Mouse (Mus musculus) CH12F3 (cell line): ENCODE measurements around the gene Actn4.

Experiments used
- in situ Hi-C: fragments of 300-500 bp; cut with MboI; formaldehyde crosslinking; loops from 2 replicates; pipeline ENCODE4 v1.14.3; 2020; ENCODE audit warnings: low sequenced_read_pairs

Actn4 gene

DNA sequence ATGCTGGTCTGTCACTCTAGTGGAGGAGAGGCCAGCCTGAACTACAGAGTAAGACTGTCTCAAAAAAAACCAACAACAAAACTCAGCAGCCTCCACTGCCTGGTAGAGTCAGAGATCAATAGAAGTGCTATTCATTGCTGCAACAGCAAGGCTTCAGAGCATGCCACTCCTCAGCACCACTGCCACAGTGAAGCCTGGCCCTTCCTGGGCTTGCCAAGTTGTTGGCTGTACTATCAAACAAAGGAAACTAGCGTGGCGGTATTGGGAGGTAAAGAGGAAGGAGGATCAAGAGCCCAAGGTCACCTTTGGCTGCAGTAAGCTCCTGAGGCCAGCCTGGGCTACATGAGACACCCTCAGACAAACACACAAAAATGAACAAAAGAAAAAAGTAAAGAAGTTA, 36.0 kb downstream of the Actn4 start:
- in situ Hi-C loops = no loop called here

DNA sequence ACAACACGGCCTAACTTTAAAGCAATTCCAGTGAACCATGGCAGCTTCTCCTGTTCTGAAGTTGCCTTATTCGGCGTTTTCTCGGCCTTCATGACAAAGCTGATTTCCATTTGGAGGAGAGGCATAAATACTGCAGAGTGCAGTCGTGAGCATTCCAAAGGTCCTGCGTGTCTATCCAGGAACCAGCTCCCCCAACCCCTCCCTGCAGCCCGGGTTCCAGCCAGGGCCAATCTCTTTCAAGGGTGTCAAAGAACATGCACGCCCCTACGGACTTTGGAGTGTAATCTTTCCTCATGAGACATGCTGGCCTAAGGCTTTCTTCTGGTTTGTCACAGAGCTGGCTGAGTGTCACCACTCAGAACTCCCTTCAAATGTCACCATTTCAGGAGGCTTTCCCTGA, 36.8 kb downstream of the Actn4 start:
- in situ Hi-C loops = no loop called here

DNA sequence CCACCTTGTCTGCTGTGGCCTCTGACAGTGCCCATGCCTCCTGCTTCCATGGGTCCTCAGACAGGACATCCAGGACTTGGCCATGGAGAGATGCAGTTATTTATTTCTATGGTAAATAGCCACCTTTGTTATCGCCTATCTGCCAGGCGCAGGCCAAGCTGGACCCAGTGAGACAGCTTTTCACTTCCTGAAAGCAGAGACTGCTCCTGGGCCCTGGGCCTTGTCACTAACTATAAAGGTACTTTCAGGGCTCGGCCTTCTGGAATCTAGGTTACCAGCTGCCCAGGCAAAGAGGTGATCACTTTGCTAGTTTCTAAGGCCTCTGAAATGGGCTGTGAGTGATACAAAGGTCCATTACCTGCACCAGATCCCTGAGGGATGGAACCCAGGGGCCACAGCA, 37.3 kb downstream of the Actn4 start:
- in situ Hi-C loops = no loop called here

DNA sequence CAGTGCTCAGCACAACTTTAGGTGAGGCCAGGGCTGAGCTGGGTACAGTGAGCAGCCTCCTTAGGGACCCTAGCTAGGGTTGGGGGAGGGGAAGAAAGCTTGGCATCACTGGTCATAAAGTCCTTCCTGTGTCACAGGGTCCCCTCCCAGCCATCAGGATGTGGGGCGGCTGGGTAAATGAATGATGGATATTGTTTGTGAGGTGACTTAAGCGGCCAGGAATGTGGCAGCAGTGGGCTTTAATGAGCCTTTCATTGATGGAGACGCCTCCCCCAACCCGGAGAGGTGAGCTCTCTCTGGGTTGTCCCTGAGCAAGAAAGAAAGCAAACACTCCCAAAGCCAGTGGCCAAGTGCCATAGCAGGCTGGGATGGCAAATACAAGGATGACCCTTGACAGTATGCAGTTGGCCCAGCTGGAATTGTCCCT, 38.3 kb downstream of the Actn4 start:
- in situ Hi-C loops = no loop called here

DNA sequence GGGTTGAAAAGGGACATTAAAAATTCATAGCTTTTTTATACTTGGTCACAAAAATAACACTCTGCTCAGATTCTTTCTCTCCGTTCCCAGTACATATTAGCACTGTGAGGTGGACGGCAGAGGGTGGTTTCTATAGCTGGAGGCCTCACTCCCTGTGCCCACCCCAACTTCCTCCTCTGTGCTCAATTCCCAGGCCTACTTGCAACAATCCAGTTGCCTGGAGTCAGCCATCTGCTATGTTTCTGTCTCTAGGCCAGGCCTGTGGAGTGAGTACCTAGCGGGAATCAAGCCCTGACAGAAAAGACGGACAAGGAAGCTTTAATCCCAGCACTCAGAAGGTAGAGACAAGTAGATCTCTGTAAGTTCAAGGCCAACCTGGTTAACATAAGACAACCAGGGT, 39.5 kb downstream of the Actn4 start:
- in situ Hi-C loops = no loop called here

DNA sequence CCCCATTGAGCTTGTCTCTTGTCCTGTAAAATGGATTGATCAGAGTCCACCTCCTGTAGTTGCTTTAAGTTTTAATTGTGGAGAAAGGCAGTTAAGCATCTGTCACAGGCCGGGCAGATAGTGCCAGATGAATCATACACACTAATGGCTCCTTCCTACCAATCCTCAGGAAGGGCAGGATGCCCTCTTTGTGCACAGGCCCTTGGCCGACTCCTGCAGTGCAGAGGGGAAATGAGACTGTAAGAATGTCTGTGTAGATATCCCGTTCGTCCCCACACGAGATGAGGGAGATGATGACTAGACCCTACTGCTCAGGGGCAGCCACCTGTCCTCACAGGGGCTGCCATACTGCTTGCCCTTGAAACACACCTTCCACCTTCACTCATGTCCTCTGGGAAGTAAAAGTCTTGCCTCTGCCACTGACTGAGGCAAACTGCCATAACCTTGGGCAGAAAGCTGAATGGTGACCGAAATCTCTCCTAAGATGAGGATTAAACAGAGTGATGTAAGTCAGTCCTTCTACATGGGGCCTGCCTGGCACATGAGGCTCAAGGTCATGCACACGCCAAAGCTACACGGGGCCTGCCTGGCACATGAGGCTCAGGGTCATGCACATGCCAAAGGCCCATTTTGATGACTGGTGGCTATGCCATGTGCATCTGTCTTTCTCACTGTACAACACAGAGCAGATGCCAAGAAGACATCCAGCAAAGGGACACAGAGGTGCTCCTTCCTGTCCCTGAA, 40.2 kb downstream of the Actn4 start:
- in situ Hi-C loops = no loop called here

DNA sequence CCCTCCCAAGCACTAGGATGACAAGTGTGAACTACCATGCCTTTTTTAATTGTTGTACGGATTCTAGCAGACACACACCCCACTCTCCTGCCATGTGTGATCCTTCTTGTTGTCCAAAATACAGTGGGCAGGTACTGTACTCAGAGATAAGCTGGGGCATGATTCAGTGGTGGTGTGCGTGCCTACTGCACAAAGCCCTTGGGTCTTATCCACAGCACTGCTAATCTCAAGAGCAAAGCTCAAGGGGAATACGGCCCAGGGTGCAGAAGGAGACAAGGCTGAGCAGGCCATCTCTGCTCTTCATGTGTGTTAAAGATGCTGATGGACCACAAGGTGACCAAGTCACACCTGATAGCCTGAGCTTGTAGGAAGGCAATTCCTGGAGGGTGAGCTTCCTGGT, 41.0 kb downstream of the Actn4 start:
- in situ Hi-C loops = no loop called here

DNA sequence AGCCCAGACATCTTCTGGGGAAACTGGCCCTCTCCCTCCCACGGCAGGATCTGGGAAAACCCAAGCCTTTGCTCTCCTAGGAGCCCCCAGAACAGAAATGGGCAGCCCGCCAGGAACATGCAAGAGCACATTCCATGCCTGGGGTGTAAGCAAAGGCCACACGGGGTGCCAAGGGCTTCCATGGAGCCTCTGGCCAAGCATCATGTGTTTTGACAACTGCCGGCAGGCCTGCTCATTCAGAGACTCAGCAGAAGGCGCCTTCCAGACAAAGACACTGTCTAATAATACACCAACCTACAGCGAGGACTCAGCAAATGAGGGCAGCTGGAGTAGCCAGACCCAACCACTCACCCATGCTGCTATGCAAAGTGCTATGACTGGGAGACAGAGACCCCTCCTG, 42.3 kb downstream of the Actn4 start:
- in situ Hi-C loops = no loop called here

DNA sequence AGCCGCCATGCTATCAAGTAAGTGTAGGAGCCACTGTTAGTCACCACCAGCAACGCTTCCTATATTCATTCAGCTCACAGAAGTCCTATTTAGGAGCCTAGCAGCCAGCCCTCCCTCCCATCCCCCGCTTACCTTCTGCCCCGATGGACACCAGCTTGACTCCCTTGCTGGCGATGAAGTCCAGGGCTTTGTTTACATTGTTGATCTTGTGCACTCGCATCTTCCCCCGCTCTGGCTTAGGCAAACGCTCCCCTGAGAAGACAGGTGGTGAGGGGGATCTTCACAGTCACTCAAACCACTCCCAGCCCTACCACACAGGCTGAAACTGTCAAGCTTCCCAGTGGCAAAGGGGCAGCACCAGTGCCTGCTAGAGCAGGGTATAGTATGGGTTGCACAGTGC, 43.6 kb downstream of the Actn4 start:
- in situ Hi-C loops = no loop called here

DNA sequence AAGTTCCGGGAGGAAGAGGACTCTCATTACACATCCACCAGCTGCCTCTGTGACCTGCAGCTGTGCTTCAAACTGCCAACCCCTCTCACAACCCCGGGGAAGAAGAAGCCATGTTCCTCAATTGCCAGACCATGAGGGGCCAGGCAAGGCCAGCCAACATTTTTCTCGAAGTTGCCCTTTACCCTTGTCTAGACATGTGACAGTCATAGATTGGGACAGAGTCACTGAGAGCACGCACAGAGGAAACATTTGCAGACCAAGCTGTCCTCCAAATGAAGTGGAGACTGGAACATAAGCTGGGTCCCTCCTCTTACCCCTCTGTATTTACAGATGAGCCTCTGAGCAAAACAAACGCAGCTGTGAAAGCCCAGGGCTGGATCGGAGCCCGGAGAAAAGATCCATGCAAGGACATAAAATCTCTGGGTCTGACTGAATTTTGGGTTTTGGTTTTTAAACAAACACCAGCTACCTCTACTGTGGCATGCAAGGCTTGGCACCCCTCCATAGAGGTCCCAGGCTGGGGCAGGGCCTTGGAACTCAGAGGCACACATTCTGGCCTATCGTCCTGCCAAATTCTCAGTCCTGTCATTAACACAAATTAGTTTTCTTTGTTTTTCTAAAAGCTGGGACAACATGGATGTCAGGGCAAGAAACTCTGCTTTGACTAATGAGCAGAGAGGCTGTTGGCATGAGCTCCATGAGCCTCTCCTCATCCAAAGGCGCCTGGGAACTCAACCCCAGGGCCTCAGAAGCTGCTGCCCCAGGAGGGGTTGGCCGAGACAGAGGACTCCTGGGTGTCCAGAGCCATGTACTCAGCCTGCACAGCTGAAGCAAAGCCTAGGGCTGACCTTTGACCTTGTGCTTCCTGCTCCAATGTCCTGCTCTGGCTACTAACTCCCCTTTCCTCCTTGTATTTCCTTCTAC, 44.4 kb downstream of the Actn4 start:
- in situ Hi-C loops = no loop called here

DNA sequence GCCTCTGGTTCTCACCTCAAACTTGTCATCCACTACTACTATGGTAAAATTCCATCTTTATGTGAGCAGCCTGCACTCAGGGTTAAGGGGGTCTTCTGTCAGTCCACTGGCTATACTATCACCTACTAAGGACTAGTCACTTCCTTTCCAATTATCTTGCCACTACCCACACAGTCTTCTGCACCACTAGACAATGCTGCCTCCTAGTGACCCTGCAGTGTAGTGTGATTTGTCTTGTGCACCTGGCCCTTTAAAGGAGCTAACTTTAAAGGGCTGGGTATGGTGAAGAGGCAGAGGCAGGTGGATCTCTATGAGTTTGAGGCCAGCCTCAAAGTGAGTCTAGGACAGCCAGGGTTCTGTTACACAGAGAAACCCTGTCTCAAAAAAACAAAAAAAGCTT, 45.6 kb downstream of the Actn4 start:
- in situ Hi-C loops = no loop called here

DNA sequence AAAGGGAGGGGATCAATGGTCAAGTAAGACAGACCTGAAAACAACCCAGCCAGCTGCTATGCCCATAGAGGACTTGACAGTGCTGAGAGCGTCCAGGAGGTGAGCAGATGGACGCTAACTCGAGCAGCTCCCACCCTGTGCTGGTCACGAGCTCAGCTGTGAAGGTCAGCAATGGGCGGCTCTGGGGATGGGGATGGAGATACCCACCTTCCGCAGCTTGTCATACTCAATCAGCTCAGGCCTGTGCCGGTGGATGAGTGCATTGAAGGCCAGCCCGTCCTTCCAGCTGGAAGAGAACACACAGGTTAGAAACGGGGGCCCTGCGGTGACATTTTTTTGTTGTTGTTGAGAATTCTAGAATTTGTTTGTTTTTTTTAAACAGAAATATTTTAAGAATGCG, 49.0 kb downstream of the Actn4 start:
- in situ Hi-C loops = no loop called here

DNA sequence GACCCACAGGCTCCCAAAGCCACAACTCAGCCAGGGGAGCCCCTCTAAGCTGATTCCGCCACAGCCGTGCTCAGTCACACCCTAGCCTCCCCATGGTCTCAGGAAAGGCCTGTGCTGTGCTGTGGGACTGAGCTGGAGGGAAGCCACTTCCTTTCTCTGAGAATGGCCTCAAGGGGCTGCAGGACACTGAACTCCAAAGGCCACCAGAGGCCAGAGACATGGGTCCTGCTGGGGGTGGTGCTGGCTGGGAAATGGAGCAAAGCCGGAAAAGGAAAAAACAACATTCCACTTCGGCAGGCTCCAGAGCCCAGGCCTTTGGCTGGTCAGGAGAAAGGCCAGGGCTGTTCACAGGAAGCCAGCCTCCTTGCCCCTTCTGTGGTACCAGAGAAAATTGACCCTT, 50.5 kb downstream of the Actn4 start:
- in situ Hi-C loops = no loop called here

DNA sequence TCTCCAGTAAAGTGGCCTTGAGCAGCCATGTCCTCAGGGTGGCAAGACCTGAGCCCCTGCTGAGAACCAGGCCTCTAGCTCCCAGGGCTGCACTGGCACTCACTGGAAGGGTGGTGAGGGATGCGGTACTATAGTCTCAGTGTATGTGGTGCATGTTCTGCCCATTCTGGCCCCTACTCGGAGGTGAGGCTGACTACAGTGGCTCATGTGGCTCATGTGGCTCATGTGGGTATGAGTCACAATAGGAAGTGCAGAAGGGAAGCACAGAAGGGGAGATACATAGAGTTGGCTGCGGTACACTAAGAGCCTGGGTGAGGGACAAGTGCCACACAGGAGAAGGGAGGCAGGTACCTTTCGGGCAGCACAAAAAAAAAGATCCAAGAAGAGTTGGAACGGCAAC, 54.9 kb downstream of the Actn4 start:
- in situ Hi-C loops = no loop called here

DNA sequence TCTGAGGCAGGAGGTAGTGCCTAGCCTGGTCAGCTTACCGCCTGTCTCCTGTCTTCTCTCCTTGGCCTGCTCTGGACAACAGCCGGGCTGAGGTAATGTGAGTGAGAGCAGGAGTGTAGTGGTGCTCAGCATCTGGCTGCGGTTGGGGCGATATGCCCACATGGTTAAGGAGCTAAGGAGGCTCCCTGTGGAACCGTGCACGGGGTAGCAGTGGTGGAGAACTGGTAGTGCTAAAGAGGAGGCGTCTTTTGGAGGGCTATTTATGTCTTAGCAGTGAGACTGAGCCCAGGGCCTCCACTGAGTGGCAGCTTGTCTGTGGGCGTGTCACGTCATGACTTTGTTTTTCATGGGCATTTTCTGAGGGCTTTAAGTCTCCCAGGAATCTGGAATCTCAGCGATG, 58.4 kb downstream of the Actn4 start:
- in situ Hi-C loops = no loop called here

DNA sequence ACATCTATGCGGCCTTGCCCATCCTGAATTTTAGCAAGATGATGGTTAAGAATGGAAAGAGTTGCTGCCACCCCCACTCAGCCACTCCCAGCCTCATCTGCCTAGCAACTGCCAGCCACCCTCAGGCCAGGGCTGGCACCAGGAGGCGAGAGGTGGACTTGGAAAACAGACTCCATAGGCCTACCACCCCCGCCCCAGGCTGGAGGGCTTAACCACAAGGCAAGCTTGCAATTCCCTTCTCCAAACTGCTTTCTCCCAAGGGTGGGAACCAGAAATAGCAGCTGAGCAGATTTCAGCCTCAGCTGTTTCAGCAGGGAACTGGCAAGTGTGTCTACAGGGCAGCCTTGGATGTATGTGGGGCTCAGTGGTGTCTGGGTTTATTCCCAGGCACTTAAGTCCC, 59.3 kb downstream of the Actn4 start:
- in situ Hi-C loops = no loop called here

DNA sequence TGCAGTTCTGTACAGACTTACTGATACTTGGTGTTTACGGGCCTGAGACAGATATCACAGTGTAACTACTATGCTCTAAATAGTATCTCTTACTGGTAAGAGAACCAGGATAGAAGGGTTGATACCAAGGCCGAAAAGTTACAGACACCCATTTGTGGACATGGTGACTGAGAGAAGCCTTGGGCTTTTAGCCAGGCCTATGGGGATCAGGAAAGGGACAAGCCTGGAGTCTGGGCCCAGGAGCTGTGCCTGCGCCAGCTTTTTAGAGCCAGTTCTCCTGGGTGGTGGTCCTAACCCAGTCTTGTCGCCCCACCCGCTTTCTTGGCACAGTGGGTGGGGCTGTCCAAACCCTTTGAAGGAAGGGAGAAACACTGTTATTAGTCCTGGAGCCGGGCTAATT, 60.0 kb downstream of the Actn4 start:
- in situ Hi-C loops = no loop called here

DNA sequence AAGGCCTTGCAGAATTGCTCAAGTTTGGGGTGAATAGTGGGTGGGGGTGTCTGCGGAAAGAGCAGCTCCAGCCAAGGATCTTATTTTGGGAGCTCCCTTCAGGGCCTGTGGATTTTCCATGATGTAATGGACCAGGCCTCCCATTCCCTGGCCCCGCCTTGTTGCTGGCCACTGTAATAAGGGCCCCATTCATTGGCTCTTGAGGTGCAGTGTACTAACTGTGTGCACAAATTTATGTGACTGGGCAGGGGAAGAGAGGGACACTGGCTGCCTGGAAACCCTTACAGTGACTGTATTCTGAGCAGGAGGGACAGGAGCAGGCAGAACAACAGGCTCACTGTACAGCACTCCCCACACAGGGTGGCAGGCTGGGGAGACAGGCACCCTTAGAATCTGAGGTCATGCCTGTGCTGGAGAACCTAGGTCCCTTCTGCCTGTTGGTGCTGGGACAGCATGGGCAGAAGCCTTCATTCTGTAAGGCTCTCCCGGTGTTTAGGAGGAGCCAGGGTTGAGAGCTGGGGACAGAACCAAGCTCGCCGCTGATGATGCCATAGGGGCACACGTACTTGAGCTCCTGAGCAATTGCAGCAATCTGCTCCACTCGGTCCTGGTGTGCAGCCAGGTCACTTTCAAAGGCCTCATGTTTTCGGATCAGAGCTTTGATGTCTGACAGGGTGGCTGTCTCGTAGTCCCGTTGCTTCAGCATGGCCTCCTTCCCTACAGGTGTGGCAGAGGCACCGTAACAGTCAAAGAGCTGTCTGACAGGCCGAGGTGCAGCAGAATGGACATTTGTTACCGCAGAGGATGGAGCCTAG, 60.6 kb downstream of the Actn4 start:
- in situ Hi-C loops = no loop called here

DNA sequence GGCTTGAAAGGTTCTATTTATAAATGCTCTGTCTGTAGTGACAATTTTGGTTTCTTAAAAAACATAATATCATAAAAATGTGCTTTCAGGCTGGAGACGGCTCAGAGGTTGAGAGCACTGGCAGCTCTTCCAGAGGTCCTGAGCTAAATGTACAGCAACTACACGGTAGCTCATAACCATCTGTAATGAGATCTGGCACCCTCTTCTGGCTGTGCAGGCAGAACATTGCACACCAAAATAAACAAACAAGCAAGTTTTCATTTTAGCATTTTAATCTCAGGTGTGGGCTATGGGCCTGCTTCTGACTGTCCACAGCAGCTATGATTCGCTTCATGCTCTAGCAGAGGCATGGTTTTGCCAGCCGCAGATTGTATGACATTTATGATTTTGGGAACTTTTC, 62.2 kb downstream of the Actn4 start:
- in situ Hi-C loops = no loop called here

DNA sequence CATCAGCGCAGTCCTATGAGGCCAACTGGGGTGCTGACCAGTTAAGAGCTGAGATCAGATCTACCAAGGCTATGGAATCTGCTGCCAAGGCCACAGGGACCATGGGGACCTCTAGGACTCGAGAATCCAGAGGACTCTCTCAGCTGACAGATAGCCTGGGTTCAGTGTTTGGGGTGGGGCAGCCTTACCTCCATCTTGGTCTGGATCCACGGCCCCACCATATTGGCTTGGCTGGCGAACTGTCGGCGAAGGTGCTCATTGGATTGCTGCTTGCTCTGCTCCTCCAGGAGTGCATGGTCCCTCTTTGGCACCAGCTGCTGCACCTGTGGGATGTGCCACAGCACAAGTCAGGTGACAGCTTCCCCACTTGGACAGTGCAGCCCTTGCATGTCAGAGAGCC, 64.5 kb downstream of the Actn4 start:
- in situ Hi-C loops = no loop called here

DNA sequence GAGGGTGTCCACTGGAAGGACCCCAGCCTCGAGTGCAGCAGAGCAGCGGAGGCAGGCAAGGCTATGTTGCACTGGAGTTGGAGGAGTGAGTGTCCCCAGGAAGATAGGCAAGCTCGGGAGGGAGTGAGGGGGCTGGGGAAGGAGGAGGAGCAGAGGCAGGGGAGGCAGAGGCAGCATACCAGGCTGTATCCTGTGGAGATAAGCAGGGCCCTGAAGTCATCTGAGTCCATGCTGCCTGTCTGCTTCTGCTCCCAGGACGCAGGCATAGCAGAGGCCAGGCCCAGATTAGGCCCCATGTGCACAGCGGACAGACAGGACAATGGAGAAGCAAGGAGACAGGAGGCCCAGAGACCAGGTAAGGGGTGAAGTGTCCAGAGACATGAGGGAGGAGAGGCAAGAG, 67.2 kb downstream of the Actn4 start:
- in situ Hi-C loops = no loop called here
